Comparison of ENCODE assay signal across 9 mouse cellular contexts in the genomic region with DNA sequence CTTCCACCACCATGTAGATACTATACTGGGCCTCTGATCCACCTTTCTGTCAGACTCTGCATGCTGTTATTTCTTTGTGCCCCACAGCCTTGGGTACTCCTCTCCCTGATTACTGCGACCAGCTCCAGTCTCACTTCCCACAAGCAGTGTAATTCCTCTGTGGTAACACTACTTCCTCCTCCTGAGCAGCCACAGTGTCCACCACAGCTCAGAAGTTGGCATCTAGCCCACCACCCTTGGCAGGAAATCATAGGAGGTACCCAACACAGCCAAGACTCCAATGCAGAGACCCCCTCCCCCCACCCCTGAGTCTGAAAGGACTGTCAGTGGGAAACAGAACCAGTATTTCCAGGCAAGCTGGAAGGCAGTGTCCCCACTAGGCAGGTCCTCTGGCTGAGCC. TPM values are rescaled to one million over a fixed set of nuclear protein-coding genes. Genes with fewer than 3 reads are reported as not detected.
DNase-seq lines count a peak whose midpoint lies in the region; ATAC-seq and TF ChIP-seq lines count a peak whose summit lies in the region.
"Had no signal": no experiment of that assay in that cellular context is flagged by ENCODE, and none has a peak within 500 bp of the region (broad histone marks: within the 10 kb centered on the region; RNA-seq: fewer than 3 reads in every experiment).

No protein-coding gene starts in this region.

- peak; percentile 34 for DNase-seq in gastrocnemius, adult 18-20 months (ENCODE audit: low spot score)
- DNase-seq in gastrocnemius, postnatal 14 days, result no peak
- DNase-seq in 3T3-L1 (ENCODE audit: low read depth, low spot score), result peak; percentile 11
- DNase-seq in embryonic facial prominence, embryonic 14.5 days (ENCODE audit: low spot score), result peak; percentile 82
- DNase-seq in kidney, postnatal 4 days, result peak; percentile 58 to 71
- peak; percentile 87 for DNase-seq in lung, postnatal 10 days
- peak; percentile 53 for DNase-seq in testis, postnatal 10 days (ENCODE audit: low spot score)

- no peak overlapping the region for H3K9ac ChIP-seq in embryonic facial prominence, embryonic 14.5 days (ENCODE audit: low read depth, low read length)
- H3K9ac ChIP-seq in intestine, postnatal 0 days (ENCODE audit: low read depth, low read length), result no peak overlapping the region

- 65% methylated on average over 1 of the region's 1 CpGs for WGBS in embryonic facial prominence, embryonic 14.5 days
- 87% methylated on average over 1 of the region's 1 CpGs for WGBS in intestine, postnatal 0 days

- H3K27me3 ChIP-seq in embryonic facial prominence, embryonic 14.5 days (replicated peaks; ENCODE audit: control insufficient read depth, insufficient read depth, low read length), result no peaks in the 10 kb centered on the region
- H3K27me3 ChIP-seq in intestine, postnatal 0 days (replicated peaks; ENCODE audit: control insufficient read depth, insufficient read depth, low read length), result no peaks in the 10 kb centered on the region

- intact Hi-C loops in gastrocnemius, postnatal 14 days (cut with DNase I; ENCODE audit: low total_unique reads), result no loop called here

- H3K4me3 ChIP-seq in embryonic facial prominence, embryonic 14.5 days (ENCODE audit: low read depth, low read length), result no peak overlapping the region
- H3K4me3 ChIP-seq in intestine, postnatal 0 days (ENCODE audit: low read depth, low read length), result no peak overlapping the region
- H3K4me3 ChIP-seq: megakaryocyte, embryonic 14.5 days had no signal

- TF ChIP-seq CTCF in intestine, postnatal 0 days (IDR thresholded peaks at IDR 0.05; ENCODE audit: low read depth), result no peak

- no peaks in the 10 kb centered on the region for H3K9me3 ChIP-seq in embryonic facial prominence, embryonic 14.5 days (ENCODE audit: control insufficient read depth, low read length)
- no peaks in the 10 kb centered on the region for H3K9me3 ChIP-seq in intestine, postnatal 0 days (ENCODE audit: control insufficient read depth)

- H3K4me2 ChIP-seq in embryonic facial prominence, embryonic 14.5 days (ENCODE audit: low read depth, low read length), result no peak overlapping the region
- no peak overlapping the region for H3K4me2 ChIP-seq in intestine, postnatal 0 days (replicated peaks; ENCODE audit: low read depth)

- ATAC-seq in embryonic facial prominence, embryonic 14.5 days (ENCODE audit: low read depth), result peak; percentile 90
- ATAC-seq in intestine, postnatal 0 days, result no peak

- 0 out of 2 replicates have a peak overlapping the region, but pooled peaks have one; percentile 11 for H3K27ac ChIP-seq in embryonic facial prominence, embryonic 14.5 days (replicated peaks; ENCODE audit: low read depth, low read length)
- no peak overlapping the region for H3K27ac ChIP-seq in intestine, postnatal 0 days (ENCODE audit: low read depth, low read length)

- H3K4me1 ChIP-seq in embryonic facial prominence, embryonic 14.5 days (ENCODE audit: control insufficient read depth, insufficient read depth, low read length), result peaks cover 26% of the 10 kb centered on the region
- H3K4me1 ChIP-seq in intestine, postnatal 0 days (replicated peaks; ENCODE audit: control insufficient read depth, insufficient read depth, low read length), result no peaks in the 10 kb centered on the region

- H3K36me3 ChIP-seq in embryonic facial prominence, embryonic 14.5 days (ENCODE audit: control insufficient read depth, insufficient read depth, low read length), result no peaks in the 10 kb centered on the region
- H3K36me3 ChIP-seq in intestine, postnatal 0 days (ENCODE audit: control insufficient read depth, insufficient read depth), result peaks cover 7% of the 10 kb centered on the region; the same call in 1 of the 2 replicates

RNA-seq across cellular contexts. Expression of a gene that starts 47.4 kb away (rescaled TPM):
- total RNA-seq in gastrocnemius, adult 18-20 months (2021), result 10 to 100 TPM; 63.4 to 85.0 TPM
- total RNA-seq in gastrocnemius, postnatal 14 days (2021), result 10 to 100 TPM; 41.7 to 45.1 TPM
- polyA plus RNA-seq in embryonic facial prominence, embryonic 14.5 days (2014; fragmentation: Nextera tagmentation; extraction: Ambion mirVana), result 3.1 and 3.3 TPM in 2 replicates
- polyA plus RNA-seq in intestine, postnatal 0 days (2015; fragmentation: Nextera tagmentation; extraction: Ambion mirVana), result 1.7 and 2.3 TPM in 2 replicates
